In the genomic region with DNA sequence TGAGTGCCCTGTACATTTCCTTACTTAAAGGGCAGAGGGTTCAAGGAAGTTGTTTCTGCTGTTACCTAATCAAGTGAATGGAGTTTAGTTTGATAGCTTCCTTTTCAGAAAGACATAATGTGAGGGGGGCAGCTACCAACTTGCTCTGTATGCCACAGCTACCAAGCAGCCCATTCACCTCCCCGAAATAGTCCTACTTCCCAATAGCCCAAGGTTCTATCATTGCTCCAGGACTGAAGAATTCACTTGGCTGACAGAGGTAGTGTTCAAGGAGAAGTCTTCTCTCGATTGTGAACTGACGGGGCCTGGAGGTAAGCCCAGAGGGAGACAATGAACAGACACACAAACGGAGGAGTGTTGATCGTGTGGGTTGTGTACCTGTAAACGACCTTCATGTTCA, we compare ENCODE assay signal across 14 mouse cellular contexts. TPM values are rescaled to one million over a fixed set of nuclear protein-coding genes. Genes with fewer than 3 reads are reported as not detected.
DNase-seq lines count a peak whose midpoint lies in the region; ATAC-seq and TF ChIP-seq lines count a peak whose summit lies in the region.
"Had no signal": no experiment of that assay in that cellular context is flagged by ENCODE, and none has a peak within 500 bp of the region (broad histone marks: within the 10 kb centered on the region; RNA-seq: fewer than 3 reads in every experiment).

No protein-coding gene starts in this region.

- no peak overlapping the region for H3K27ac ChIP-seq in stomach, embryonic 15.5 days
- H3K27ac ChIP-seq in stomach, postnatal 0 days (replicated peaks): no peak overlapping the region
- H3K27ac ChIP-seq in brown adipose tissue, adult 24 weeks (replicated peaks; ENCODE audit: low read depth, low read length): peak overlapping the region; percentile 46
- no peak overlapping the region for H3K27ac ChIP-seq in liver, embryonic 16.5 days (ENCODE audit: low read length)
- H3K27ac ChIP-seq: heart, adult 2 months; lung, embryonic 15.5 days; midbrain, embryonic 13.5 days had no signal

- no peak for TF ChIP-seq CTCF in stomach, postnatal 0 days (IDR thresholded peaks at IDR 0.05; ENCODE audit: low read depth)

- H3K27me3 ChIP-seq in stomach, embryonic 15.5 days (replicated peaks): no peaks in the 10 kb centered on the region
- H3K27me3 ChIP-seq in stomach, postnatal 0 days (ENCODE audit: control insufficient read depth, insufficient read depth, low read length): no peaks in the 10 kb centered on the region
- H3K27me3 ChIP-seq in liver, embryonic 16.5 days (ENCODE audit: control insufficient read depth, insufficient read depth, low read depth, low read length): no peaks in the 10 kb centered on the region
- H3K27me3 ChIP-seq: lung, embryonic 15.5 days; midbrain, embryonic 13.5 days had no signal

- H3K4me1 ChIP-seq in stomach, embryonic 15.5 days: no peaks in the 10 kb centered on the region
- no peaks in the 10 kb centered on the region for H3K4me1 ChIP-seq in stomach, postnatal 0 days (replicated peaks; ENCODE audit: control insufficient read depth, insufficient read depth)
- H3K4me1 ChIP-seq in brown adipose tissue, adult 24 weeks (ENCODE audit: control insufficient read depth, insufficient read depth, insufficient read length, low read length): no peaks in the 10 kb centered on the region
- H3K4me1 ChIP-seq in liver, embryonic 16.5 days (ENCODE audit: control insufficient read depth, low read depth, low read length): no peaks in the 10 kb centered on the region; the same call in 1 of the 2 replicates
- H3K4me1 ChIP-seq: midbrain, embryonic 13.5 days had no signal

- no peak for DNase-seq in stomach, postnatal 0 days (ENCODE audit: low spot score)
- DNase-seq in thymus, postnatal 14 days: peak; percentile 42
- DNase-seq in ovary, postnatal 14 days (ENCODE audit: low spot score): no peak
- DNase-seq in cerebellum, adult 11-12 months: no peak
- no peak for DNase-seq in cerebellum, adult 9-10 months
- DNase-seq: adrenal gland, postnatal 14 days; kidney, postnatal 10 days; right cerebral cortex, postnatal 4 days had no signal

- H3K36me3 ChIP-seq in stomach, embryonic 15.5 days: no peaks in the 10 kb centered on the region
- no peaks in the 10 kb centered on the region for H3K36me3 ChIP-seq in stomach, postnatal 0 days (ENCODE audit: control insufficient read depth, insufficient read depth, low read length)
- H3K36me3 ChIP-seq in liver, embryonic 16.5 days (ENCODE audit: control insufficient read depth, insufficient read depth): no peaks in the 10 kb centered on the region
- H3K36me3 ChIP-seq: lung, embryonic 15.5 days; midbrain, embryonic 13.5 days had no signal

- ATAC-seq in stomach, embryonic 15.5 days (ENCODE audit: insufficient read depth, low FRiP score, low read depth): no peak
- no peak for ATAC-seq in stomach, postnatal 0 days (ENCODE audit: low FRiP score, low TSS enrichment)
- no peak for ATAC-seq in liver, embryonic 16.5 days (ENCODE audit: low read depth)
- ATAC-seq: midbrain, embryonic 13.5 days had no signal

- H3K9ac ChIP-seq in stomach, embryonic 15.5 days: no peak overlapping the region
- H3K9ac ChIP-seq in stomach, postnatal 0 days (ENCODE audit: low read length): no peak overlapping the region
- no peak overlapping the region; the same call in 1 of the 2 replicates for H3K9ac ChIP-seq in liver, embryonic 16.5 days (ENCODE audit: low read depth, low read length)
- H3K9ac ChIP-seq: lung, embryonic 15.5 days; midbrain, embryonic 13.5 days had no signal

- H3K4me2 ChIP-seq in stomach, embryonic 15.5 days: no peak overlapping the region
- no peak overlapping the region for H3K4me2 ChIP-seq in stomach, postnatal 0 days (replicated peaks; ENCODE audit: low read depth)
- peak overlapping the region; percentile 53; the same call in 1 of the 2 replicates for H3K4me2 ChIP-seq in liver, embryonic 16.5 days (ENCODE audit: low read depth, low read length)
- H3K4me2 ChIP-seq: lung, embryonic 15.5 days; midbrain, embryonic 13.5 days had no signal

- no peaks in the 10 kb centered on the region for H3K9me3 ChIP-seq in stomach, embryonic 15.5 days
- no peaks in the 10 kb centered on the region for H3K9me3 ChIP-seq in stomach, postnatal 0 days (ENCODE audit: control insufficient read depth, low read length)
- H3K9me3 ChIP-seq in liver, embryonic 16.5 days (replicated peaks; ENCODE audit: control insufficient read depth, low read length): no peaks in the 10 kb centered on the region
- H3K9me3 ChIP-seq: lung, embryonic 15.5 days; midbrain, embryonic 13.5 days had no signal

- 0 out of 2 replicates have a peak overlapping the region, but pooled peaks have one; percentile 10 for H3K4me3 ChIP-seq in stomach, embryonic 15.5 days (replicated peaks)
- no peak overlapping the region for H3K4me3 ChIP-seq in stomach, postnatal 0 days (ENCODE audit: low read depth, low read length)
- H3K4me3 ChIP-seq in brown adipose tissue, adult 24 weeks (ENCODE audit: insufficient read depth, low read depth, low read length): peak overlapping the region; percentile 12; the same call in 1 of the 2 replicates
- peak overlapping the region; percentile 46 for H3K4me3 ChIP-seq in liver, embryonic 16.5 days (ENCODE audit: low read depth, low read length)
- H3K4me3 ChIP-seq: heart, adult 2 months; lung, embryonic 15.5 days; midbrain, embryonic 13.5 days had no signal

- TF ChIP-seq EP300 in stomach, postnatal 0 days (optimal IDR thresholded peaks at IDR 0.05): no peak

- WGBS in stomach, embryonic 15.5 days: 82% methylated on average over 6 of the region's 6 CpGs
- 79% methylated on average over 6 of the region's 6 CpGs for WGBS in stomach, postnatal 0 days
- WGBS in liver, embryonic 16.5 days (ENCODE audit: insufficient replicate concordance): 36% methylated on average over 6 of the region's 6 CpGs

RNA-seq across cellular contexts. Expression of gene Cytip, which starts 36.2 kb away (rescaled TPM):
- 2.2 and 2.3 TPM in 2 replicates for polyA plus RNA-seq in stomach, embryonic 15.5 days (2015; fragmentation: Nextera tagmentation; extraction: Ambion mirVana)
- 0.87 and 1.2 TPM in 2 replicates for polyA plus RNA-seq in stomach, postnatal 0 days (2015; fragmentation: Nextera tagmentation; extraction: Ambion mirVana)
- polyA plus RNA-seq in brown adipose tissue, adult 24 weeks (2012; ENCODE audit: insufficient read depth, insufficient read length, missing spikeins): 1.6 and 2.4 TPM in 2 replicates
- polyA plus RNA-seq in liver, embryonic 16.5 days (2015; fragmentation: Nextera tagmentation; extraction: Ambion mirVana): 4.0 and 4.3 TPM in 2 replicates
